Mouse (Mus musculus) testis, postnatal 14 days (tissue): ENCODE measurements around the gene Armc8.
"Not testable (repeated sequence)": the region's sequence is repeated elsewhere in the genome, so short reads cannot be mapped to it uniquely, and the experiment has no call there.

ENCODE experiments used
- DNase-seq: peaks from one replicate; pipeline ENCODE4 v3.0.0; 2021; ENCODE audit warnings: low spot score

Armc8 gene

GRCm38 (mm10) chr9:99568347-99569070 lies at the start of gene Armc8:
TSS of gene Armc8 (minus strand) at chr9:99568899.
- peak; percentile 91 for DNase-seq

GRCm38 (mm10) chr9:99612202-99612601 lies 43.5 kb upstream of the Armc8 start, which contains the start of gene A4gnt:
TSS of gene A4gnt (plus strand) at chr9:99612502.
- no peak for DNase-seq

GRCm38 (mm10) chr9:99603566-99603965 lies 34.9 kb upstream of the Armc8 start:
- DNase-seq = no peak

- not testable (repeated sequence) for DNase-seq
These were observed 30.4 kb upstream of the Armc8 start for GRCm38 (mm10) chr9:99599127-99599526.

- no peak for DNase-seq
These were observed 22.4 kb upstream of the Armc8 start for GRCm38 (mm10) chr9:99591144-99591543.

GRCm38 (mm10) chr9:99587505-99588202 lies 19.0 kb upstream of the Armc8 start:
- DNase-seq = peak; percentile 70

GRCm38 (mm10) chr9:99580655-99581054 lies 12.0 kb upstream of the Armc8 start:
- DNase-seq = no peak

GRCm38 (mm10) chr9:99575677-99576480 lies 7.2 kb upstream of the Armc8 start, which contains the start of gene Dbr1:
TSS of gene Dbr1 (plus strand) at chr9:99575799.
- DNase-seq = peak; percentile 97

GRCm38 (mm10) chr9:99569071-99569397 lies 335 bp upstream of the Armc8 start:
- DNase-seq = no peak

- DNase-seq = peak; percentile 65
These were observed 714 bp downstream of the Armc8 start for GRCm38 (mm10) chr9:99568023-99568346.

GRCm38 (mm10) chr9:99563714-99564113 lies 5.0 kb downstream of the Armc8 start:
- peak; percentile 37 for DNase-seq

- DNase-seq = no peak
These were observed 8.3 kb downstream of the Armc8 start for GRCm38 (mm10) chr9:99560389-99560788.

GRCm38 (mm10) chr9:99559557-99559904 lies 9.2 kb downstream of the Armc8 start:
- DNase-seq = no peak

- no peak for DNase-seq
These were observed 9.7 kb downstream of the Armc8 start for GRCm38 (mm10) chr9:99558824-99559556.

GRCm38 (mm10) chr9:99557580-99558300 lies 11.0 kb downstream of the Armc8 start:
- no peak for DNase-seq

GRCm38 (mm10) chr9:99555253-99555652 lies 13.4 kb downstream of the Armc8 start:
- no peak for DNase-seq

GRCm38 (mm10) chr9:99554052-99554451 lies 14.6 kb downstream of the Armc8 start:
- DNase-seq = no peak

- no peak for DNase-seq
These were observed 15.7 kb downstream of the Armc8 start for GRCm38 (mm10) chr9:99553049-99553448.

GRCm38 (mm10) chr9:99552068-99552467 lies 16.6 kb downstream of the Armc8 start:
- no peak for DNase-seq

- DNase-seq = no peak
These were observed 22.4 kb downstream of the Armc8 start for GRCm38 (mm10) chr9:99546259-99546658.

- no peak for DNase-seq
These were observed 36.8 kb downstream of the Armc8 start for GRCm38 (mm10) chr9:99531865-99532264.

GRCm38 (mm10) chr9:99505875-99506274 lies 62.8 kb downstream of the Armc8 start:
- no peak for DNase-seq
